Mouse (Mus musculus): ENCODE results near the gene Tcl1b3. TPM values are rescaled to one million over a fixed set of nuclear protein-coding genes. Genes with fewer than 3 reads are reported as not detected.
"Not testable (repeated sequence)": the region's sequence is repeated elsewhere in the genome, so short reads cannot be mapped to it uniquely, and the experiment has no call there.

Gene Tcl1b3
- polyA plus RNA-seq, 1 experiment: not detected

DNA sequence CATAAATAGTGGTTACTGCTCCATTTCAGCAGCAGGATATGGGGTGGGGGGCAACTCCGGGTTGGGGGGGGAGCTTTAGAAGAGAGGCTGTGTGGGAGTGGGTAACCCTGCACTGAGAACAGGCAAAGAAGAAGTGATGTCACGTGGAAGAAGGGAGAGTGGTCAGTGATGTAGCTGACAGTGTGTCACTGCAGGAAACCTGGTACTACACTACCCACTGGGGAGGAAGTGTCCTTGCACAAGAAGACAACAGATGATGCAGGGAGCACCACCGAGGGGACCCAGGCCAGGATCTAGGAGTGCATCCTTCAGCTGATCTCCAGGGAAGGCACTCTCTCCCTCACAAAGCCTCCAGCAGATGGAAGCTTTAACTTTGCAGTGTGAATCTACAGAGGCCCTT, 24.1 kb upstream of the Tcl1b3 start:
- Histone ChIP-seq H3K9me3 (replicated peaks; ENCODE audit: control insufficient read depth, insufficient read depth, low read length, poor library complexity, severe bottlenecking) (no peaks in the 10 kb centered on the region), H3K4me1 (ENCODE audit: control insufficient read depth, insufficient read depth, low read length) (no peaks in the 10 kb centered on the region), H3K27ac (ENCODE audit: insufficient read depth, low read length) (no peak overlapping the region), H3K27me3 (ENCODE audit: control insufficient read depth, insufficient read depth, low read length, poor library complexity, severe bottlenecking) (no peaks in the 10 kb centered on the region), H3K4me3 (ENCODE audit: low read depth, low read length) (no peak overlapping the region), H3K36me3 (ENCODE audit: control insufficient read depth, insufficient read depth, low read length, poor library complexity, severe bottlenecking) (no peaks in the 10 kb centered on the region), H3K9ac (ENCODE audit: low read depth, poor library complexity, severe bottlenecking) (no peak overlapping the region)
- no peak for TF ChIP-seq CTCF (IDR thresholded peaks at IDR 0.05; ENCODE audit: low read depth, low read length)
- no peak for TF ChIP-seq EP300 (IDR thresholded peaks at IDR 0.05; ENCODE audit: insufficient read depth, low read depth, low read length)
- no peak for TF ChIP-seq POLR2A (IDR thresholded peaks at IDR 0.05; ENCODE audit: insufficient read depth, low read length)

DNA sequence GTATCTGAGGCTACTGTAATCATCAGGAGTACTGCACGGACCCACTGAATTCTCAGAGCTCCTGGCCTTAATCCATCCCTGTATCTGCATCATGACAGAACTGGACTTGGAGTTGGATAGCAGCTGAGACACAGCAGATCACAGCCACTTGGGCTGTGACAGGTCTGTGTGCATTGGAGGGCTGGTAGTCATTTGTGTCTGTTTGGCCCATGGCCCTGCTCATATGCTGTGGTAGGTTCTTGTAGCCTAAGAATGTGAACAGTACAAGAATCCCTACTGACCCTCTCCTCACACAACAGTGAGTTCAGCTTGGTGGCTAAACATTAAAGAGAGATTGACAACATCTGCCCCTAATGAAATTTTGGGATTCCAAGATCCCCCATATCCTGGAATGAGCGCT, 17.5 kb upstream of the Tcl1b3 start:
- H3K36me3 ChIP-seq (ENCODE audit: control insufficient read depth, insufficient read depth, low read length, poor library complexity, severe bottlenecking): no peaks in the 10 kb centered on the region
- no peaks in the 10 kb centered on the region for H3K4me1 ChIP-seq (ENCODE audit: control insufficient read depth, insufficient read depth, low read length)
- H3K27me3 ChIP-seq (ENCODE audit: control insufficient read depth, insufficient read depth, low read length, poor library complexity, severe bottlenecking): no peaks in the 10 kb centered on the region
- no peak overlapping the region for H3K4me3 ChIP-seq (ENCODE audit: low read depth, low read length)
- H3K9me3 ChIP-seq (replicated peaks; ENCODE audit: control insufficient read depth, insufficient read depth, low read length, poor library complexity, severe bottlenecking): no peaks in the 10 kb centered on the region
- TF ChIP-seq EP300 (IDR thresholded peaks at IDR 0.05; ENCODE audit: insufficient read depth, low read depth, low read length): no peak
- no peak for TF ChIP-seq CTCF (IDR thresholded peaks at IDR 0.05; ENCODE audit: low read depth, low read length)
- TF ChIP-seq POLR2A (IDR thresholded peaks at IDR 0.05; ENCODE audit: insufficient read depth, low read length): no peak
- H3K27ac ChIP-seq (ENCODE audit: insufficient read depth, low read length): no peak overlapping the region
- H3K9ac ChIP-seq (ENCODE audit: low read depth, poor library complexity, severe bottlenecking): no peak overlapping the region

DNA sequence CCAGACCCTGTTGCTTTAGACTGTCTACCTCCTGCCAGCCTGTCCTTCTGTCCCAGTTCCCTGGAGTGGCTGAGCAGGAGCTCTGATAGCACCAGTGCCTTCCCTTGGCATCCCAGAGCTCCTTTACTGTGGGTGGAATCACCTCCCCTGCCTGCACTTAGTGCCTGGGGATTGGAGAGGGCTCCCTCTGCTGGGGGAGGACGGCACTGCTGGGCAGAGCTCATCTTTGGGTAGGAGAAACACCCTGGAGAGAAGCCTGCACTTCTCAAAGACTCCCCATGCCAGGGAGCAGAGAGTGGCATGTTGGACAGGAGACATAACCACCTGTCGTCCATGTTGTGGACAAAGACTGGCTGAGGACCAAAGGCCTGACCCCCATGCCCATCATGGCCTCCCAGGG, 16.5 kb upstream of the Tcl1b3 start:
- H3K4me1 ChIP-seq (ENCODE audit: control insufficient read depth, insufficient read depth, low read length); H3K9me3 ChIP-seq (replicated peaks; ENCODE audit: control insufficient read depth, insufficient read depth, low read length, poor library complexity, severe bottlenecking); H3K27me3 ChIP-seq (ENCODE audit: control insufficient read depth, insufficient read depth, low read length, poor library complexity, severe bottlenecking); H3K9ac ChIP-seq (ENCODE audit: low read depth, poor library complexity, severe bottlenecking); H3K36me3 ChIP-seq (ENCODE audit: control insufficient read depth, insufficient read depth, low read length, poor library complexity, severe bottlenecking); H3K27ac ChIP-seq (ENCODE audit: insufficient read depth, low read length); H3K4me3 ChIP-seq (ENCODE audit: low read depth, low read length): not testable (repeated sequence)

DNA sequence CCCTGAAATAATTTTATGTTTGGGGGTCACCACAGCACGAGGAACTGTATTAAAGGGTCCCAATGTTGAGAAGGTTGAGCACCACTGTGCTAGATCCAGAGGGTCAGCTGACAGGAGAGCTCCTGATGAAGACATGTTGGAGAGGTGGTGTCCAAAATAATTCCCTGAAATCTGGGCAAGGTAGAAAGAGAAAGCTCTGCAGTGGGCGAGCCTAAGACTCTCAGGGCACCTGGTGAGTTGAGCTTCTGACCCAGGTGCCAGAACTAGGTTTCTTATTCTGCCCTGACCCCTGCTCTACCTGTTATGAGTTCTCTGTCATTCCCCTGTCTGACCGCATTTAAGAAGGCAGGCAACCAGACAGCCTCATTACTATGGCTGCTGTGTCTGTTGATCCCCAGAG, 14.8 kb upstream of the Tcl1b3 start, which contains the start of gene Tcl1b5:
TSS of gene Tcl1b5 (plus strand) at position 301 of the 400 bp plus-strand sequence.
- not testable (repeated sequence) for H3K27me3 ChIP-seq (ENCODE audit: control insufficient read depth, insufficient read depth, low read length, poor library complexity, severe bottlenecking); H3K9me3 ChIP-seq (replicated peaks; ENCODE audit: control insufficient read depth, insufficient read depth, low read length, poor library complexity, severe bottlenecking); H3K4me1 ChIP-seq (ENCODE audit: control insufficient read depth, insufficient read depth, low read length); H3K27ac ChIP-seq (ENCODE audit: insufficient read depth, low read length); H3K36me3 ChIP-seq (ENCODE audit: control insufficient read depth, insufficient read depth, low read length, poor library complexity, severe bottlenecking); H3K9ac ChIP-seq (ENCODE audit: low read depth, poor library complexity, severe bottlenecking); H3K4me3 ChIP-seq (ENCODE audit: low read depth, low read length)

DNA sequence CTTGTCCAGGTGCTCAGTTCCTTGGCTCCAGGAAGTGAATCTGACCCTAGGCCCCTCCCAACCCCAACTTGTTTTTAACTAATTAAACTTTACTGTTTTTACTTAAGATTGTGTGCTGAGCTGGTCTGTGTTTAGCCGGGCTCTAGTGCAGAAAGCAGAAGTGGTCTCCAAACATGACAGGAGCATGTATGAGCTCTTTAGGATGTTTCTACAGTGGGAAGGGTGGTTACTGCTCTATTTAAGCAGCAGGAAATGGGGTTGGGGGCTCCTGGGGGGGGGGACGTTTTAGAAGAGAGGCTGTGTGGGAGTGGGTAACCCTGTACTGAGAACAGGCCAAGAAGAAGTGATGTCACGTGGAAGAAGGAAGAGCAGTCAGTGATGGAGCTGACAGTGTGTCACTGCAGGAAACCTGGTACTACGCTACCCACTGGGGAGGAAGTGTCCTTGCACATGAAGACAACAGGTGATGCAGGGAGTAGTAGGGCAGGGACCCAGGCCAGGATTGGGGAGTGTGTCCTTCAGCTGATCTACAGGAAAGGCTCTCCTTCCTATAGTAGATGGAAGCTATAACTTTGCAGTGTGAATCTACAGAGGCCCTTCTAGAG, 9.7 kb upstream of the Tcl1b3 start:
- H3K4me3 ChIP-seq (ENCODE audit: low read depth, low read length); H3K9me3 ChIP-seq (replicated peaks; ENCODE audit: control insufficient read depth, insufficient read depth, low read length, poor library complexity, severe bottlenecking); H3K9ac ChIP-seq (ENCODE audit: low read depth, poor library complexity, severe bottlenecking); H3K27ac ChIP-seq (ENCODE audit: insufficient read depth, low read length); H3K27me3 ChIP-seq (ENCODE audit: control insufficient read depth, insufficient read depth, low read length, poor library complexity, severe bottlenecking); H3K36me3 ChIP-seq (ENCODE audit: control insufficient read depth, insufficient read depth, low read length, poor library complexity, severe bottlenecking); H3K4me1 ChIP-seq (ENCODE audit: control insufficient read depth, insufficient read depth, low read length): not testable (repeated sequence)

DNA sequence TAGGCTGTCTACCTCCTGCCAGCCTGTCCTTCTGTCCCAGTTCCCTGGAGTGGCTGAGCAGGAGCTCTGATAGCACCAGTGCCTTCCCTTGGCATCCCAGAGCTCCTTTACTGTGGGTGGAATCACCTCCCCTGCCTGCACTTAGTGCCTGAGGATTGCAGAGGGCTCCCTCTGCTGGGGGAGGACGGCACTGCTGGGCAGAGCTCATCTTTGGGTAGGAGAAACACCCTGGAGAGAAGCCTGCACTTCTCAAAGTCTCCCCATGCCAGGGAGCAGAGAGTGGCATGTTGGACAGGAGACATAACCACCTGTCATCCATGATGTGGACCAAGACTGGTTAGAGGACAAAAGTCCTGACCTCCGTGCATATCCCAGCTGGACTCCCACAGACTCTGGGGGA, 1.9 kb upstream of the Tcl1b3 start:
- H3K27me3 ChIP-seq (ENCODE audit: control insufficient read depth, insufficient read depth, low read length, poor library complexity, severe bottlenecking); H3K9ac ChIP-seq (ENCODE audit: low read depth, poor library complexity, severe bottlenecking); H3K9me3 ChIP-seq (replicated peaks; ENCODE audit: control insufficient read depth, insufficient read depth, low read length, poor library complexity, severe bottlenecking); H3K27ac ChIP-seq (ENCODE audit: insufficient read depth, low read length); H3K4me3 ChIP-seq (ENCODE audit: low read depth, low read length); H3K4me1 ChIP-seq (ENCODE audit: control insufficient read depth, insufficient read depth, low read length); H3K36me3 ChIP-seq (ENCODE audit: control insufficient read depth, insufficient read depth, low read length, poor library complexity, severe bottlenecking): not testable (repeated sequence)
- peak; percentile 21 for TF ChIP-seq CTCF (IDR thresholded peaks at IDR 0.05; ENCODE audit: low read depth, low read length)

DNA sequence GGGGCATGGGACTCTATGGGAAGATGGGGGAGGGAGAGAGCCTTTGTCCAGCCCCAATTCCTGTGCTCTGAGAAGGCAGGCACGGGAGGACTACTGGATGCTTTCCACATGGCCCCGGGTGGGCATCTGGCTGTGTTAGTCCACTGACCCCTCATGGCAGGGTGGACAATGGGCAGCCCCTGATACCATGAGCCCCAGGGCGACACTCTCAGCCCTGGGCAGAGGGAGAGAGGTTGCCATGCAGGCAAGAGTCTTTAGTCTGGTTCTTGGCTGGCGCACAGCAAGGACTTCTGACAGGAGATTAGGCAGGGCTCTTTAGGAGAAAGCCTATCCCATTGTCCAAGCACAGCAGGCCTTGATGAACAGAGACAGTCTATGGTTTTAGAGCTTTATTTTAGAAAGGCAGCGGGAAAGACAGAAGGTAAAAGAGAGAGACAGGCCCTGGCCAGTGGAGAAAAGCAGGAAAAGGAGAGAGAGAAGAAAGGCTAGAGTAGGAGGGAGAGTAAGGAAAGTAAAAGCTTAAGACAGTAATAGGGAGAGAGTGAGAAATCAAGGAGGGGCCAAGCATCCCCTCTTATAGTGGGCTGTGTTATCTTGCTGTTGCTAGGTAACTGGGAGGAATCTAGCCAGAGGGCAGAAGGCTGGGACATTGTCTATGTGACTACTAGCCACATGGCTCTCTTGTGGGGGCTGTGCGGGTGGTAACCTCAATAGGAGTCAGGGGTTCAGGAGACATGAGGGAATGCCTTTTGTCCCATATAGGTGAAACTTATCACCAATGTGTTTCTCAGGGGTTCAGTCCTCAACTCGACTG, 9.0 kb downstream of the Tcl1b3 start:
- not testable (repeated sequence) for H3K27me3 ChIP-seq (ENCODE audit: control insufficient read depth, insufficient read depth, low read length, poor library complexity, severe bottlenecking); H3K9ac ChIP-seq (ENCODE audit: low read depth, poor library complexity, severe bottlenecking); H3K27ac ChIP-seq (ENCODE audit: insufficient read depth, low read length); H3K9me3 ChIP-seq (replicated peaks; ENCODE audit: control insufficient read depth, insufficient read depth, low read length, poor library complexity, severe bottlenecking); H3K4me1 ChIP-seq (ENCODE audit: control insufficient read depth, insufficient read depth, low read length); H3K4me3 ChIP-seq (ENCODE audit: low read depth, low read length); H3K36me3 ChIP-seq (ENCODE audit: control insufficient read depth, insufficient read depth, low read length, poor library complexity, severe bottlenecking)

DNA sequence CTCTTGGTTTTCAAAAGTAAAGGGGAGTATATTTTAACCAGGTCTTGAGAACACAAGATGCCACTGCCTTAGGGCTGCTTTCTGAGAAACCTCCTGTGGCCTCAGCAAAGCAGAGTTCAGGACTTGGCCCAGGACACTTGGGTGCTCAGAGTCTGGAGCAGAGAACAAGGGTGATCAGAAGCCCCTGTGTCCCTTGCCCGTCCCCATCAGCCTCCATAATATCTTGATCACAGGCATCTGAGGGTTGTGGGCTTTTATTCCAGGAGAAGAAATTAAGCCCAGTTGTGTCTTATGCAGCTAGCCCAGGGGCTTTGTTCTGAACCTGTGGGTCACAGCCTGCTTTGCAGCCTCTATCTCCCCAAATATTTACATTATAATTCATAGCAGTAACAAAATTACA, 10.8 kb downstream of the Tcl1b3 start, which contains the start of gene Tcl1b4:
TSS of gene Tcl1b4 (plus strand) at position 301 of the 400 bp plus-strand sequence.
- not testable (repeated sequence) for H3K9ac ChIP-seq (ENCODE audit: low read depth, poor library complexity, severe bottlenecking); H3K4me1 ChIP-seq (ENCODE audit: control insufficient read depth, insufficient read depth, low read length); H3K4me3 ChIP-seq (ENCODE audit: low read depth, low read length); H3K36me3 ChIP-seq (ENCODE audit: control insufficient read depth, insufficient read depth, low read length, poor library complexity, severe bottlenecking); H3K27ac ChIP-seq (ENCODE audit: insufficient read depth, low read length); H3K27me3 ChIP-seq (ENCODE audit: control insufficient read depth, insufficient read depth, low read length, poor library complexity, severe bottlenecking); H3K9me3 ChIP-seq (replicated peaks; ENCODE audit: control insufficient read depth, insufficient read depth, low read length, poor library complexity, severe bottlenecking)

Measured in ES-Bruce4 (cell line).